Mouse (Mus musculus): ENCODE results near the gene Sh2d3c.

DNA sequence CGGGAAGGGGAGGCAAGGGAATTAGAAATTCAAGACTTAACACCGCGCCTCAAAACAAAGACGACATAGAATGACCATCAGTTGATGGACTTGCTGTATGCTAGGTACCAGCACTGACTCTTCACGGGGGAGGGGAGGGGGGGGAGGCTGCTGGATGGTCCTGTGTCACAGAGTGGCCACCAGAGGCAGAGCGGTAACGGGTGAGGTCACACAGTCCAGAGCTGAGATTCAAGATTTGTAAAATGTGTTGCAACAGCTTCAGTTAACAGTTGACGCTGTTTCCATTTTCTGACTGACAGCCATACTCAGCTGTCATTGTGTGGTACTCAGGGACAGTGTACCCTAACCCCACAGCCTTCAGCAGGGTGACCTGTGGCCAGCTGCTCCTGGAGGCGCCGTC lies 31.3 kb downstream of the Sh2d3c start:
- TF ChIP-seq POLR2A (IDR thresholded peaks at IDR 0.05; ENCODE audit: insufficient read depth, low read depth, low read length) (no peak), CTCF (IDR thresholded peaks at IDR 0.05) (no peak), EP300 (IDR thresholded peaks at IDR 0.05; ENCODE audit: insufficient read depth, low read depth, low read length) (no peak)
